Mouse (Mus musculus) embryo, embryonic 9.5 days (tissue): ENCODE measurements around the gene Cpa4.

Experiments used
- DNase-seq: peaks from one replicate; pipeline ENCODE4 v3.0.0-alpha.2; 2017; ENCODE audit errors: extremely low spot score

The Cpa4 gene

GRCm38 (mm10) chr6:30628152-30628551 lies 60.0 kb downstream of the Cpa4 start:
- DNase-seq = peak; percentile 46

DNA sequence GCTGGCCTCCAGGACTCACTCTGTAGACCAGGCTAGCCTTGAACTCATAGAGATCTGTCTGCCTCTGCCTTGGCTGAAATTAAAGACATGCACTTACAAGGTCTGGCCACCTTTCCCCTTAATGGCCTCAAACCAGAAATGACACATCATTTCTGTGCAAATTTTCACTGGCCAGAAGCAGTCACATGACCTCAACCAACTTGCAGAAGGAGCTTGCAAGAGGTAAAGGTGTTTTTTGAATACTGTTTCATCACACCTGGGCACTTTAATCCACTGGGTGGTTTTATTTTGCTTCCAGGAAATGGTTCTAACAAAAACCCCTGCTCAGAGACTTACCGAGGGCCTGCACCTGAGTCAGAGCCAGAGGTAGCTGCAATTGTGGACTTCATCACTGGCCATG lies 61.8 kb downstream of the Cpa4 start:
- DNase-seq = no peak

DNA sequence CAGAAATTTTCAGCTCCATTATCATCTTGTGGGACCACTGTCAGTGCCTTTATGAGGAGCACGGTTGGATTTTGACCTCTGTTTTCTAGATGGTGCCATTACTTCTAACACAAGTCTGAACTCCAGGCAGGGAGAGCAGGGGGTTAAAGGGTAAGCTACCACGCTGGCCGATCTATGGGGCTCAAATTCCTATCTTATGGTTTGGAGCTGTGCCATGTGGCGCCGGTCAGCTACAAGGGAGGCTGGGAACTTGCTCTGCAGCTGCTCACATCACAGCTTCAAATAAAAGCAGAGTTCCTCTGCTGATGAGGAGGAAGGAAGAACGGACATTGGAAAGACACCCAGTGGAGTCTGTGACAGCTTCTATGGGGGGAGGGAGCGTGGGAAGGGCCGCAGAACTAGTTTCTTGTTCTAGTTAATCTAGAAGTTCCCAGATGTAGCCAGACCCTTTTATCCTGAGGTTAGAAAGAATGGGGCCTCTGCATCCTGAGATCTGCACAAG lies 67.2 kb downstream of the Cpa4 start:
- DNase-seq = peak; percentile 49

GRCm38 (mm10) chr6:30636186-30636842 lies 68.1 kb downstream of the Cpa4 start:
- peak; percentile 72 for DNase-seq

GRCm38 (mm10) chr6:30638674-30639268 lies 70.6 kb downstream of the Cpa4 start, which contains the start of gene Cpa1:
Gene Cpa1, plus strand, starts transcription at chr6:30639218.
- no peak for DNase-seq
